Mouse (Mus musculus) brown adipose tissue, adult 24 weeks (tissue): ENCODE results near the gene Aplp1. TPM values are rescaled to one million over a fixed set of nuclear protein-coding genes. Genes with fewer than 3 reads are reported as not detected.
"Not testable (repeated sequence)": the region's sequence is repeated elsewhere in the genome, so short reads cannot be mapped to it uniquely, and the experiment has no call there.

Experiments used
- H3K27ac ChIP-seq: fragments of 200-500 bp; replicated peaks from 2 replicates; pipeline ENCODE4 v1.5.1; 2012; ENCODE audit warnings: low read depth, mild to moderate bottlenecking, low read length
- H3K4me1 ChIP-seq: fragments of 200-500 bp; 2 replicates; pipeline ENCODE4 v1.6.1; 2012; ENCODE audit warnings: low read length, mixed read lengths; ENCODE audit not compliant: control insufficient read depth, insufficient read depth, insufficient read length
- H3K4me3 ChIP-seq: fragments of 200-500 bp; 2 replicates; pipeline ENCODE4 v1.5.1; 2012; ENCODE audit warnings: low read depth, mild to moderate bottlenecking, low read length, moderate library complexity; ENCODE audit not compliant: insufficient read depth
- polyA plus RNA-seq: library from polyadenylated mRNA; stranded (reverse); fragments of >200 nt; gene quantifications from 2 replicates; pipeline ENCODE4 v1.2.4, GENCODE M21; 2012; ENCODE audit not compliant: missing spikeins, insufficient read depth, insufficient read length

The Aplp1 gene
- polyA plus RNA-seq: 0.44 and 0.92 TPM in 2 replicates

GRCm38 (mm10) chr7:30444971-30445751 is at the start of gene Aplp1:
Aplp1 (minus strand) TSS chr7:30445535.
- no peak within 1 kb of the TSS for H3K27ac ChIP-seq
- H3K4me3 ChIP-seq: peak within 1 kb of the TSS; percentile 66
- no peaks in the 10 kb centered on the region for H3K4me1 ChIP-seq

- no peak within 1 kb of the TSS for H3K27ac ChIP-seq
- no peaks in the 10 kb centered on the region for H3K4me1 ChIP-seq
- H3K4me3 ChIP-seq: no peak within 1 kb of the TSS
Measured at GRCm38 (mm10) chr7:30493401-30493931, 48.1 kb upstream of the Aplp1 start, which contains the start of gene Prodh2. Prodh2 (plus strand) TSS chr7:30493622.

GRCm38 (mm10) chr7:30492765-30493164 is 47.4 kb upstream of the Aplp1 start:
- Histone ChIP-seq H3K4me1 (no peaks in the 10 kb centered on the region), H3K4me3 (no peak overlapping the region), H3K27ac (no peak overlapping the region)

GRCm38 (mm10) chr7:30490957-30491307 is 45.6 kb upstream of the Aplp1 start:
- no peak overlapping the region for H3K4me3 ChIP-seq
- H3K27ac ChIP-seq: no peak overlapping the region
- H3K4me1 ChIP-seq: no peaks in the 10 kb centered on the region

- no peaks in the 10 kb centered on the region for H3K4me1 ChIP-seq
- no peak overlapping the region for H3K27ac ChIP-seq
- H3K4me3 ChIP-seq: no peak overlapping the region
Measured at GRCm38 (mm10) chr7:30490251-30490956, 45.1 kb upstream of the Aplp1 start.

- Histone ChIP-seq H3K4me1 (no peaks in the 10 kb centered on the region), H3K27ac (no peak overlapping the region)
Measured at GRCm38 (mm10) chr7:30484250-30484649, 38.9 kb upstream of the Aplp1 start.

GRCm38 (mm10) chr7:30477415-30478381 is 32.4 kb upstream of the Aplp1 start:
- H3K4me1 ChIP-seq: no peaks in the 10 kb centered on the region

More at GRCm38 (mm10) chr7:30484250-30484649, 38.9 kb upstream of the Aplp1 start:
- no peak overlapping the region for H3K4me3 ChIP-seq

GRCm38 (mm10) chr7:30476136-30476535 is 30.8 kb upstream of the Aplp1 start:
- not testable (repeated sequence) for H3K4me3 ChIP-seq, H3K4me1 ChIP-seq, H3K27ac ChIP-seq

More at GRCm38 (mm10) chr7:30477415-30478381, 32.4 kb upstream of the Aplp1 start:
- H3K27ac ChIP-seq: no peak overlapping the region
- no peak overlapping the region for H3K4me3 ChIP-seq

- no peaks in the 10 kb centered on the region for H3K4me1 ChIP-seq
- no peak overlapping the region for H3K4me3 ChIP-seq
- H3K27ac ChIP-seq: no peak overlapping the region
Measured at GRCm38 (mm10) chr7:30474999-30475398, 29.7 kb upstream of the Aplp1 start.

- H3K4me3 ChIP-seq: no peak overlapping the region
- H3K27ac ChIP-seq: no peak overlapping the region
- no peaks in the 10 kb centered on the region for H3K4me1 ChIP-seq
Measured at GRCm38 (mm10) chr7:30472411-30472810, 27.1 kb upstream of the Aplp1 start.

- no peak overlapping the region for H3K27ac ChIP-seq
- no peaks in the 10 kb centered on the region for H3K4me1 ChIP-seq
- H3K4me3 ChIP-seq: no peak overlapping the region
Measured at GRCm38 (mm10) chr7:30464816-30465300, 19.5 kb upstream of the Aplp1 start.

GRCm38 (mm10) chr7:30463996-30464395 is 18.7 kb upstream of the Aplp1 start:
- Histone ChIP-seq H3K4me3 (no peak overlapping the region), H3K4me1 (no peaks in the 10 kb centered on the region), H3K27ac (no peak overlapping the region)

GRCm38 (mm10) chr7:30463568-30463967 is 18.2 kb upstream of the Aplp1 start:
- Histone ChIP-seq H3K4me1 (no peaks in the 10 kb centered on the region), H3K4me3 (no peak overlapping the region), H3K27ac (no peak overlapping the region)

GRCm38 (mm10) chr7:30459484-30459883 is 14.1 kb upstream of the Aplp1 start:
- Histone ChIP-seq H3K4me1 (no peaks in the 10 kb centered on the region; the same call in 1 of the 2 replicates), H3K27ac (no peak overlapping the region), H3K4me3 (no peak overlapping the region)
